23 mouse cellular contexts compared by ENCODE assay signal in the genomic region with DNA sequence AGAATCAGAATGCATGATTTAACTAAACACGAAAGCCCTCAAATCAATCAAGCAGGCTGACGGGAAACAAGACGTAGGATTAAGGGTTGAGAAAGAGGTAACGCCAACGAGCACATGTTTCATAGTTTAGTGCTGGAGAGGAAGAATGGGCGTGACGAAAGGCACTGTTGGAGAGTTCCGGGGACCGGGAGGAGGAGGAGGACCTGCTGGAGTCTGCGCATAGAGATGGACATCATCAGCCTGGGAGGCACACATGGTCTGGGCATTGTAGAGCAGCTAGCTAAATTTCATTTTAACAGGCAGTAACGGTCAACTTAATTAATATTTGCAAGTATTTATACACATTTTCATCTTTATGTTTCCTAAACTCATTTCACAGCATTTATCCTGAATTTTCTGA. TPM values are rescaled to one million over a fixed set of nuclear protein-coding genes. Genes with fewer than 3 reads are reported as not detected.
"Had no signal": no experiment of that assay in that cellular context is flagged by ENCODE, and none has a peak within 500 bp of the region (broad histone marks: within the 10 kb centered on the region; RNA-seq: fewer than 3 reads in every experiment).

No protein-coding gene starts in this region.

- H3K36me3 ChIP-seq: limb, embryonic 10.5 days; limb, embryonic 13.5 days; liver, embryonic 12.5 days; liver, embryonic 15.5 days; lung, embryonic 15.5 days; midbrain, embryonic 13.5 days; neural tube, embryonic 12.5 days had no signal

- H3K4me3 ChIP-seq: layer of hippocampus, adult 2 months; limb, embryonic 10.5 days; limb, embryonic 13.5 days; liver, embryonic 12.5 days; liver, embryonic 15.5 days; lung, embryonic 15.5 days; midbrain, embryonic 13.5 days; neural tube, embryonic 12.5 days had no signal

- ATAC-seq: liver, embryonic 12.5 days; midbrain, embryonic 13.5 days; midbrain, embryonic 16.5 days had no signal

- H3K9me3 ChIP-seq: limb, embryonic 10.5 days; limb, embryonic 13.5 days; liver, embryonic 12.5 days; liver, embryonic 15.5 days; lung, embryonic 15.5 days; midbrain, embryonic 13.5 days; neural tube, embryonic 12.5 days had no signal

- H3K4me2 ChIP-seq: limb, embryonic 13.5 days; liver, embryonic 12.5 days; liver, embryonic 15.5 days; lung, embryonic 15.5 days; midbrain, embryonic 13.5 days; neural tube, embryonic 12.5 days had no signal

- DNase-seq: kidney, adult 8-10 months; kidney, postnatal 10 days; layer of hippocampus, adult 9-11 months; liver; lung, adult 18-20 months; lung, postnatal 10 days; lung, postnatal 4 days; thymus, adult 18-20 months; thymus, postnatal 36 days had no signal

- H3K9ac ChIP-seq: limb, embryonic 13.5 days; liver, embryonic 12.5 days; liver, embryonic 15.5 days; lung, embryonic 15.5 days; midbrain, embryonic 13.5 days; neural tube, embryonic 12.5 days had no signal

- H3K4me1 ChIP-seq: limb, embryonic 10.5 days; limb, embryonic 13.5 days; liver, embryonic 12.5 days; liver, embryonic 15.5 days; lung, embryonic 15.5 days; neural tube, embryonic 12.5 days had no signal

- H3K27ac ChIP-seq: layer of hippocampus, adult 2 months; limb, embryonic 10.5 days; limb, embryonic 13.5 days; liver, embryonic 12.5 days; liver, embryonic 15.5 days; lung, embryonic 15.5 days; midbrain, embryonic 13.5 days; neural tube, embryonic 12.5 days had no signal

- H3K27me3 ChIP-seq: limb, embryonic 13.5 days; liver, embryonic 12.5 days; liver, embryonic 15.5 days; lung, embryonic 15.5 days; midbrain, embryonic 13.5 days; neural tube, embryonic 12.5 days had no signal

RNA-seq across cellular contexts. Expression of a gene that starts 31.6 kb away (rescaled TPM):
- polyA plus RNA-seq: intestine, postnatal 0 days; large intestine, adult 2 months; liver, embryonic 12.5 days; liver, embryonic 15.5 days; small intestine, adult 2 months; spleen, adult 2 months; urinary bladder, adult 2 months had no signal
